Mouse (Mus musculus): ENCODE measurements around the gene Ndufs4. TPM values are rescaled to one million over a fixed set of nuclear protein-coding genes. Genes with fewer than 3 reads are reported as not detected.

The Ndufs4 gene
- total RNA-seq (2021): 100 to 1,000 TPM; 175 to 198 TPM
- long read RNA-seq, transcript Ndufs4-202 (4 exons, 571 nt): minor isoform, 8 of 201 reads
- long read RNA-seq, transcript Ndufs4-201 (5 exons, 1,698 nt): major isoform, 181 of 201 reads
- long read RNA-seq, partial matches to known transcripts: 3 of 201 reads
- long read RNA-seq, other reads (novel, unspliced or antisense): 7 of 201 reads

- no peak for DNase-seq (ENCODE audit: low spot score in 2 of 2)
Measured at GRCm38 (mm10) chr13:114388211-114388965, at the start of gene Ndufs4. TSS of gene Ndufs4 (minus strand) at chr13:114388258.

- no peak for DNase-seq (ENCODE audit: low spot score in 2 of 2)
Measured at GRCm38 (mm10) chr13:114432491-114432890, 44.4 kb upstream of the Ndufs4 start.

- no peak for DNase-seq (ENCODE audit: low spot score in 2 of 2)
Measured at GRCm38 (mm10) chr13:114425230-114425629, 37.2 kb upstream of the Ndufs4 start.

GRCm38 (mm10) chr13:114420235-114420634 is 32.2 kb upstream of the Ndufs4 start:
- no peak for DNase-seq (ENCODE audit: low spot score in 2 of 2)

- DNase-seq (ENCODE audit: low spot score in 2 of 2): no peak
Measured at GRCm38 (mm10) chr13:114419364-114419763, 31.3 kb upstream of the Ndufs4 start.

GRCm38 (mm10) chr13:114412326-114412725 is 24.3 kb upstream of the Ndufs4 start:
- DNase-seq (ENCODE audit: low spot score in 2 of 2): no peak

- DNase-seq (ENCODE audit: low spot score in 2 of 2): no peak
Measured at GRCm38 (mm10) chr13:114406866-114407265, 18.8 kb upstream of the Ndufs4 start.

GRCm38 (mm10) chr13:114406424-114406823 is 18.4 kb upstream of the Ndufs4 start:
- no peak for DNase-seq (ENCODE audit: low spot score in 2 of 2)

- DNase-seq (ENCODE audit: low spot score in 2 of 2): no peak
Measured at GRCm38 (mm10) chr13:114405100-114405715, 17.1 kb upstream of the Ndufs4 start.

- DNase-seq (ENCODE audit: low spot score in 2 of 2): no peak
Measured at GRCm38 (mm10) chr13:114398906-114399305, 10.8 kb upstream of the Ndufs4 start.

GRCm38 (mm10) chr13:114397281-114397680 is 9.2 kb upstream of the Ndufs4 start:
- DNase-seq (ENCODE audit: low spot score in 2 of 2): no peak

- no peak for DNase-seq (ENCODE audit: low spot score in 2 of 2)
Measured at GRCm38 (mm10) chr13:114396863-114397262, 8.8 kb upstream of the Ndufs4 start.

GRCm38 (mm10) chr13:114394784-114395183 is 6.7 kb upstream of the Ndufs4 start:
- DNase-seq (ENCODE audit: low spot score in 2 of 2): no peak

GRCm38 (mm10) chr13:114392501-114392900 is 4.4 kb upstream of the Ndufs4 start:
- DNase-seq (ENCODE audit: low spot score in 2 of 2): no peak

GRCm38 (mm10) chr13:114387521-114388171 is 412 bp downstream of the Ndufs4 start:
- peak; percentile 98 for DNase-seq (ENCODE audit: low spot score in 2 of 2)

- no peak for DNase-seq (ENCODE audit: low spot score in 2 of 2)
Measured at GRCm38 (mm10) chr13:114387074-114387487, 977 bp downstream of the Ndufs4 start.

GRCm38 (mm10) chr13:114376511-114376910 is 11.5 kb downstream of the Ndufs4 start:
- DNase-seq (ENCODE audit: low spot score in 2 of 2): no peak

- no peak for DNase-seq (ENCODE audit: low spot score in 2 of 2)
Measured at GRCm38 (mm10) chr13:114362086-114362485, 26.0 kb downstream of the Ndufs4 start.

GRCm38 (mm10) chr13:114351321-114351946 is 36.6 kb downstream of the Ndufs4 start:
- peak; percentile 21 to 46 for DNase-seq (ENCODE audit: low spot score in 2 of 2)

- no peak for DNase-seq (ENCODE audit: low spot score in 2 of 2)
Measured at GRCm38 (mm10) chr13:114344979-114345712, 42.9 kb downstream of the Ndufs4 start.
